Mouse (Mus musculus): ENCODE measurements around the gene Pdcd4.

- TF ChIP-seq CTCF (IDR thresholded peaks at IDR 0.05; ENCODE audit: low read depth) (no peak), EP300 (IDR thresholded peaks at IDR 0.05; ENCODE audit: low read depth) (no peak)
These were observed 30.7 kb upstream of the Pdcd4 start for GRCm38 (mm10) chr19:53861346-53861745.
